Mouse (Mus musculus): ENCODE data around the gene Vav2.
A peak's percentile ranks its signal among the peaks of the same experiment; 100 is the strongest.

Vav2 gene

DNA sequence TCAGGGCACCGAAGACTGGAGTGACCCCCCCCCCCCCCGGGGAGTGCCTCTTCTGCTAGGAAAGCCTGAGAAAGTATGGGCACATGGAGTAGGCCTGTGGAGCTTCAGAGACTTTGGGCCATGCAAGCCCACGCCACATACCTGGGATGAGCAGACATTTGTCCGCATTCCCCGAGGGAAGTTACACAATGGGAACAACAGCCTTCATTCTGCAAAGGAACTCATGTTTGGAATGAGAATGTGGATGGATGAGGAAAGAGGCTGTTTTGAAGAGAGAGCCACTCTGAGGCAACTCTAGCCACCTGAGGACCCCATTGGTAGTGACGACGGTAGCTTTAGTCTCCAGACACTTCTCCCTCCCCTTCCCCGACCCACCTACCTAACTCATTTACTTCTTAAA, 106.0 kb downstream of the Vav2 start:
- ATAC-seq (ENCODE audit: low TSS enrichment): no peak

DNA sequence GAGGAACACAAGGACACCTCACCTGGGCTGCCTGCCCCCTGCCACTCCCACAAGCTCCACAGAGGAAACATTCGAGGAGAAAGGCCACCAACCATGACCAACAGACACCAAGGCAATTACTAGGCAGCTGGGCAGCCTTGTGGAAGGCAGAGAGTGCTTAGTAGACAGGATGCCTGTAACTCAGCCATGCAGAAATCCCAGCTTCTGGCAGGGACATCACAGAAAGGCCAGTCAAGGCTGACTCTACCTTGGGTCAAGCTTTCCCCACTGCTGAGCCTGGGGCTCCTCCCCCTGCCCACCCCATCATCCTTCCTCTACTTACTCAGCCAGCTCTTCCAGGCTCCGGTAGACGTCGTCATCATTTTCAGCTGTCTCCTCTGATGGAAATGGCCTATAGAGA, 108.2 kb downstream of the Vav2 start:
- ATAC-seq (ENCODE audit: low TSS enrichment): no peak

- ATAC-seq (ENCODE audit: low TSS enrichment): no peak
Observed at GRCm38 (mm10) chr2:27318197-27318596, 108.6 kb downstream of the Vav2 start.

DNA sequence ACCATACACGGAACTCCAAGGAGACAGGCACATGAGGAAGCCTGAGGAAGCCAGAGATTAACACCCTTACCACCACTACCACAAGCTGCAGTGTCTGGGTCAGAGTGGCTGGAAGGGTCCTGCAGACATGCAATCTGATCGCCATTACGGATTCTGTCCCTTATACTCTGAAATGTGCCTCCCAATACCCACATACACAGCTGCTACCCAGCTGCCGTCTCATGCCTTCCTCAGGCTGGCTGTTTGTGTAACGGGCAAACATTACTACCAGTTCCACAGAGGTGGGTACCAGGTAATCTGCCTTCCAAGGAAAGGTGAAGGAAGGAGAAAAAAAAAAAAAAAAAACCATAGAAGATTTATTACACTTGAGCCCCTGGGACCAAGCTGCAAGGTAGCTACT, 110.7 kb downstream of the Vav2 start:
- no peak for ATAC-seq (ENCODE audit: low TSS enrichment)

- ATAC-seq (ENCODE audit: low TSS enrichment): no peak
Observed at GRCm38 (mm10) chr2:27314269-27314668, 112.6 kb downstream of the Vav2 start.

GRCm38 (mm10) chr2:27312500-27312899, 114.3 kb downstream of the Vav2 start:
- no peak; the same call in 1 of the 2 replicates for ATAC-seq (ENCODE audit: low TSS enrichment)

DNA sequence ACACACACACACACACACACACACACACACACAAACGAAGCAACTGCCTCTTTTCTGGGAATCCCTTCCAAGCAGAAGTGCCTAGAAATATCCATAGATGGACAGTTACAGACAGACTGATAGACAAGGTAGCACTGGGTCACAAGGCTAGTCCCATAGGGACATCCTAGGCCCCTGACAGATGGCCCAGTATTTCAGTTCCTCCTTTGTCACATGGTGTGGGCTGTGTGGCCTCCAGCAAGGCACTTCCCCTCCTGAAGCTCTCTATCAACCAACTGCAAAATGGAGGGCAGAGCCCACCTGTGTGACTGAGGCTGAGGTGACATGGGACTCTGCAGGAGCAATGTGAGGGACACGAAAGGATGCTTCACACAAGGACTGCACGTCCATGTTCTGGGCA, 115.2 kb downstream of the Vav2 start:
- no peak for ATAC-seq (ENCODE audit: low TSS enrichment)

- ATAC-seq (ENCODE audit: low TSS enrichment): no peak; the same call in 1 of the 2 replicates
Observed at GRCm38 (mm10) chr2:27310908-27311307, 115.9 kb downstream of the Vav2 start.

DNA sequence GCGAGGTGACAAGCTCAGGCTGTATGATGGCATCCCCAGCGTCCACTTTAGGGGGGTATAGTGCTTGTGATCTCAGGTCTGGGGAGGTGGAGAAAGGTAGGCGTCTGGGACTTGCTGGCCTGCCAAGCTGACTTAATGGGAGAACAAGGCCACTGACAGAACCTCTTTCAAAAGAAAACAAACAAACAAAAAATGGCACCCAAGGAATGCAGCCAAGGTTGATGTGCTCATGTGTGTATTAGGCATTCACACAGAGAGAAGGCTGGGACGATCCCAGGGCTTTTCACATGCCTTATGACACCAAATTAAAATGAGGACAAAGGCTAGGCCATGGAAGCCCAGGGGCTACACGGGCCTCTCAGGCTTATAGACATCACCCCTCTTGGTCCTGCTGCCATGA, 116.6 kb downstream of the Vav2 start:
- ATAC-seq (ENCODE audit: low TSS enrichment): no peak

GRCm38 (mm10) chr2:27306628-27307027, 120.2 kb downstream of the Vav2 start:
- no peak for ATAC-seq (ENCODE audit: low TSS enrichment)

- no peak for ATAC-seq (ENCODE audit: low TSS enrichment)
Observed at GRCm38 (mm10) chr2:27304741-27305140, 122.1 kb downstream of the Vav2 start.

DNA sequence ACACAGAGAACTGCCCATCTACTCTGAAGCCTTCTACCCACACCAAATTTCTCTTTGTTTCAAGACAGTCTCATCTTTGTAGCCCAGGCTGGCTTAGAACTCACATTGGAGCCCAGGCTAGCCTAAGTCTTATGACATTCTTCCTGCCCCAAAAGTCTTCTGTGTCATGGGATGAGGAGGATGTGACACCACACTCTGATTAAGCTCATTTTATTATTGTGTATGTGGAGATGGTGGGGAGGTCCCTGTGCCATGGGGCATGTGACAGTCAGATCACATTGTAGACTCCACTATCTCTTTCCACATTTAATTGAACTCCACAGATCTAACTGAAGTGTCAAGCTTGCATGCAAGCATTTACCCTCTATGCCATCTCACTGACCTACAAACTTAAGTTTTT, 122.8 kb downstream of the Vav2 start:
- no peak for ATAC-seq (ENCODE audit: low TSS enrichment)

DNA sequence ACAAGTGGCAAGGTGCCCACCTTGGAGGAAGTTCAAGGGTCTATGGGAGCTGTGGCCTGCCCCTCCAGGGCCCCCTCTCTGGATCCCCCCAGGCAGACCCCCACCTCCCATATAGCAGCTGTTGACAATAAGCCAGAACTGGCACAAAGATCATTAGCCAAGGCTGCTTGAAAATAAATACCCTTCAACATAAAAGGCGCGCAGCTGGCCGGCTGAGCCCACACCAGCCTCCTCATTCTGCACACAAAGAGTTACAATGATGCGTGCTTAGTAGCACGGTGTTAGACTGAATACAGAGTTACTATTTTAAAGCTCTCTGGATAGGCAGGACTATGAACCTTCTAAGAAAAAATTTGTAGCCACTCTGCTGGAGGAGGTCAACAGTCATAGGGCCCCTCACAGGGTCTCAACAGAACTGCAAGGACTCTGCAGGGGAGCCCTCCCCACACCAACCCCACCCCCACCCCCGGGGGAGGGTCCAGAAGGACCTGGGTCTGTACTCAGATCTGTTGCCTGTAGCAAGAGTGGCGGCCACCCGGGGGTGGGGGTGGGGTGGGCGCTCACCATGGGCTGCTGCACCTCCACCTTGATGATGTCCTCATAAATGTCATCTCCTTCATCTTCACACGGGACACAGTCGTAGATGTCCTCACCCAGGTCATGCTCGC, 125.3 kb downstream of the Vav2 start:
- no peak for ATAC-seq (ENCODE audit: low TSS enrichment)

DNA sequence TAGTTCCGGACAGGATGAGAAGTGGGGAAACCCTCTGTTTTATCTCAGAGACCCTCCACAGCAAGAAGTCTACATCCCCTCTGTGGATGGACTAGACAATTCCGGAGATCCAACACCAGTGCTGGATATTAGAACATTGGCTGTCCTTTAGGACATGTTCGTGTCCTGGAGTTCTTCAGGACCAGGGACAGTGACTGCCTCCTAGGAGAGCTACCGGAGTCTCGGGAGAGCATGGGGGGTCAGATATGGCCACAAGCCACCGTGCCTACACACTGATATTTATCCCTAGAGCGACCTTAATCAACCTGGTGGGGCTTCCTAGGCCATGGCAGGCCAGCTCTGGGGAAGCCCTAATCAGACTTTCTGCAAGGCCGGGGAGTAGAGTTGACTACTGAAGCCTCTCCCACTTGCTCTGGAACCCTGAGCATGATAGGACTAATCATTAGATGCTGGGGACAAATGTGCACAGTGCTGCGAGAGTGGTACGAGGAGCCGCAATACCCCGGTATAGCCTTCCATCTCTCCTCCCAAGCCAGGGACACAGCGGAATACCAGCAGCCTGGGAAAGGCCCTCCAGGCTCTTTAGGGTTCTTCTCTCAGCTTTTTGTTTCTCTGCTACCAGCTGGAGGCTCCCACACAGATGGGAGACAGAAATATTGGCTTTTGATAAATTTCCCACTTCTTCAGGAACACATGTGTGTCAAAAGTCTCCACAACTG, 125.9 kb downstream of the Vav2 start:
- no peak for ATAC-seq (ENCODE audit: low TSS enrichment)

- ATAC-seq (ENCODE audit: low TSS enrichment): no peak
Observed at GRCm38 (mm10) chr2:27296656-27297406, 130.0 kb downstream of the Vav2 start.

DNA sequence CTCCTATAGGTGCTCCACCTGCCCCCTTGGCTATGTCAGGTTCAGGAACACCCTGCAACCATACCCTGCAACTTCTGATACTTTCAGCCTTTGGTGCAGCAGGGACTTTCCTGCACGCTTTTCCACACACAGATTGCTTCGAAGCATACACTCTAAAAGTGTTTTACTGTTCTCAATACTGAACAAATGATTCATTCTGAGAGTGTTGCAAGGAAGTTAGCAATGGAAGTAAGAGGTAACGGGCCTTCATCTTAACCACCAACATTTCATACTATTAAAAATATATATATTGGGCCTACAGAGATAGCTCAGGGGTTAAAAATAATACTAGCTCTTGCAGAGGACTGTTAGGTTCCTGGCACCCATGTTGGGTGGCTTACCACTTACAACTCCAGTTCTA, 132.1 kb downstream of the Vav2 start:
- no peak for ATAC-seq (ENCODE audit: low TSS enrichment)

DNA sequence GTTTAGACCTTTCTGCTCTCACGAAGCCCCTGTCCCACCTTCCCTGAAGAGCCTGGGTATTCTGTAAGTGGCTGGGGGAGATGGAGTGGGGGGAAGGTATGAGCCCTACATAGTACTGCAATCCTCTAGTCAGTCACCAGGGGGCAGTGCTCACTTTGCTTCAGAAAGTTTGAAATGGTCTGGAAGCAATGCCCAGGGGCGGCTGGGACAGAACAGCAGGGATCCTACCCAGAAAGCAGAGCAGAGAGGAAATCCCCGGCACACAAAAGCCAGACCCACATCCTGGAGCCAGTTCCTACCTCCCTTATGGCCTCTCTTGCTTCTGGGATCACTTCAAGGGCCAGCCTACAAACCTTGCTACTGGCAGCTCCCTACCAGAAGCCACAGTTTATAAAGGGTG, 137.8 kb downstream of the Vav2 start:
- ATAC-seq (ENCODE audit: low TSS enrichment): peak; percentile 57

DNA sequence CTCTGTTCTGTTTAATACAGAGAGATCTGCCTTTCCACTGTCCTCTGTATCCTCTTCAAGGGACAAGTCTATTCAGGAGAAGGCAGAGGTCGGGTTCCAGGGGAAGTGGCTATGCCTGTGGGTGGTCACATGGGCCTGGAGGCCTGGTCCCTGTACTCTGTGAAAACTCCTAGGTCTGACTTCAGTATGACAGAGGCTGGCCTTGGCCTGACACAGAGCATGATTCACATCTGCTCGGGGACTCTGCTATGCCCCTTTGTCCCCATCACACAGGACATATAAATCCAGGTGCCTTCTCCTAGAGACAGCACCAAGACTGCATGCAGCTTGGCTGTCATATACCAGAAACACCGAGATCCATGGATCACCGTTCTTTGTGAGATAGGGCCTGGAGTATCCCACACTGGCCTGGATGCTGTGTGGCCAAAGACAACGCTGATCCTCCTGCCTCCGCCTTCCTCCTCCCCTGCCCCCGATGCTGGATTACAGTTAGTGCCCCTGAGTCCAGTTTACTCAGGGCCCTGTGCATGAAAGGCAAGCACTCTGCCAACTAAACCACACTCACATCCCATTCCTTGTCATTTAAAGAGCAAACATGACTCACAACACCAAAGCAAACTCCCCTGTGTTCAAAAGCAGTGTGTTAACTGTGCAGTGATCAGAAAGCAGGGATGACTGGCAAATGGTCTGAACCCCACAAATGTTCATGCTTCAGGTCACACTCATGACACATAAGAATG, 139.7 kb downstream of the Vav2 start:
- ATAC-seq (ENCODE audit: low TSS enrichment): no peak

- no peak for ATAC-seq (ENCODE audit: low TSS enrichment)
Observed at GRCm38 (mm10) chr2:27284441-27284840, 142.4 kb downstream of the Vav2 start.

GRCm38 (mm10) chr2:27281771-27282170, 145.1 kb downstream of the Vav2 start:
- ATAC-seq (ENCODE audit: low TSS enrichment): no peak

GRCm38 (mm10) chr2:27280920-27281611, 145.8 kb downstream of the Vav2 start:
- peak; percentile 55; the same call in 1 of the 2 replicates for ATAC-seq (ENCODE audit: low TSS enrichment)
